Mouse (Mus musculus) testis, adult 10 weeks (tissue): Measurements from ENCODE around the gene Vmn2r47. TPM values are rescaled to one million over a fixed set of nuclear protein-coding genes. Genes with fewer than 3 reads are reported as not detected.

Experiments used
- polyA plus RNA-seq: library from polyadenylated mRNA; stranded (reverse); fragments of 350-450 nt; fragmentation: Illumina TruSeq; extraction: RNeasy Lipid Tissue Mini Kit (QIAGEN cat#74804); gene quantifications from one replicate; pipeline ENCODE4 v1.2.3, GENCODE M21; 2014; ENCODE audit warnings: low read depth, low replicate concordance

Gene Vmn2r47
- not detected for polyA plus RNA-seq

DNA sequence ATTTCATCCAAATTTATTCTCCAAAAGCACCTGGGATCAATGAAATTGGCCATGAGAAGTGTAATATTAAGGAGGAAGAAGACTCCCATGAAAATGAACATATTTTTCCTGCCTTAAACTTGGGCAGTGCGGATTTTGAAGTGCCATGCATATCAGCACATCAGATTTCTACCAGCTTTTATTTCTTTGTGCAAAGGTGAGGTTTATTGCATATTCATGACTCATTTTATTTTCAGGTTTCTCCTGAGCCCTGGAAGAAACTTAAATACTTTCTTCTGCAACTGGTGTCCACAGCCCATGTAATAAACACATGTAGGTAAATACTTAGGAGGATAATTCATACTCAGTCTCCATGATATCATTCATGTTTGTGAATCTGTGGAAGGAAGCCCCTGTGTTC is at the start of gene Vmn2r47:
Vmn2r47 (minus strand) TSS at position 101 of the 400 bp plus-strand sequence.

DNA sequence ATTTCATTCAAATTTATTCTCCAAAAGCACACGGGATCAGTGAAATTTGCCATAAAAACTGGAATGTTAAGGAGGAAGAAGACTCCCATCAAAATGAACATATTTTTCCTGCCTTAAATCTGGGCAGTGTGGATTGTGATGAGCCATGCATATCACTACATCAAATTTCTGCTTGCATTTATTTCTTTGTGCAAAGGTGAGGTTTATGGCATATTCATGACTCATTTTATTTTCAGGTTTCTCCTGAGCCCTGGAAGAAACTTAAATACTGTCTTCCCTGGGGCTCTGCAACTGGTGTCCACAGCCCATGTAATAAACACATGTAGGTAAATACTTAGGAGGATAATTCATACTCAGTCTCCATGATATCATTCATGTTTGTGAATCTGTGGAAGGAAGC is 70.7 kb downstream of the Vmn2r47 start, which contains the start of gene Vmn2r46:
Vmn2r46 (minus strand) TSS at position 101 of the 400 bp plus-strand sequence.

Other genes with a start within 250 kb of the Vmn2r47 start
- gene Vmn2r46, start 70.8 kb downstream of the Vmn2r47 start, polyA plus RNA-seq: not detected
- gene Vmn2r48, start 112.3 kb upstream of the Vmn2r47 start, polyA plus RNA-seq: not detected
- gene Vmn2r49, start 150.9 kb upstream of the Vmn2r47 start, polyA plus RNA-seq: not detected
- not detected for gene Vmn2r50, start 212.0 kb upstream of the Vmn2r47 start, polyA plus RNA-seq